In the genomic region with DNA sequence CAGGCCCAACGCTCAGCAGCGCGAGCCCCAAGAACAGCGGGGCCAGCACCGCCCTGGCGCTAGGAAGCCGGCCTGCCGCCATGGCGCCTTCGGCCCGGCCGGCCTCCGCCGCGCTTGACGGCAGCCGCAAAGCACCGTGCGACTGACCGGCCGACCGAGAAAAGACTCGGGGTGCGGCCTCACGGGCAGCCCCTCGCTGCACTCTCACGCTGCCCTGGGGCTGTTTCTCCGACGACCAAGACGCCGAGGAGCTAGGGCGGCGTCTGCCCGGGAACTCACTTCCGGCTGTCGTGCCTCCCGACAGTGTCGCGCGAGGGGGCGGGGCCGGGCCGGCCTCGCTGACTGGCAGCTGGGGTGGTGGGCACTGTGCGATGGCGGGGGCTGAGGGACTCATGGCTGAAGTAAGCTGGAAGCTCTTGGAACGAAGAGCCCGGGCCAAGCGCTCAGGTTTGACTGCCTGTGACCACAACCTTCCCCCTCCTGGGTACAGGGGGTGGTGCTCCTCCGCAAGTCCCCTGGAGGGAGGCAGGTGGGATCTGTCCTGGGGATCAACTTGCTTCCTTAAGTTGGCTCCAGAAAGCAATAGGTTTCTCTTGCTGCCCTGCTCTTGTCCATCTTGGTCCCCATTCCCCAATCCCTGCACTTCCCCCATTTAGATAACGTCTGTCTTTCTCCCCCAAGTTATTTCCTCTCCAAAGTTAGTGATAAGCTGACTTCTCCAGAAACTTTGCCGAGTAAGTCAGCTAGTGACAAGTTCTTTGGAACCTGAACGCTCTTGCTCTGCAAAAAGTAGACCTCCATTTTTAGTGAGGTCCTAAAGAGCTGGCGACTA, we compare ENCODE assay signal across 7 mouse cellular contexts. TPM values are rescaled to one million over a fixed set of nuclear protein-coding genes. Genes with fewer than 3 reads are reported as not detected.
A peak's percentile ranks its signal among the peaks of the same experiment; 100 is the strongest.
DNase-seq lines count a peak whose midpoint lies in the region; ATAC-seq and TF ChIP-seq lines count a peak whose summit lies in the region.

Gene Itfg1 (minus strand): TSS at position 265 of the 832 bp plus-strand sequence.
Gene Phkb (plus strand): TSS at position 303 of the 832 bp plus-strand sequence.

- peaks cover 15% of the 10 kb centered on the region for H3K4me1 ChIP-seq in embryonic facial prominence, embryonic 12.5 days
- peaks cover 5% of the 10 kb centered on the region; the same call in 1 of the 2 replicates for H3K4me1 ChIP-seq in kidney, adult 2 months (ENCODE audit: control insufficient read depth, insufficient read depth, low read length)
- peaks cover 11% of the 10 kb centered on the region for H3K4me1 ChIP-seq in limb, embryonic 12.5 days (replicated peaks)
- H3K4me1 ChIP-seq in midbrain, embryonic 15.5 days, result peaks cover 18% of the 10 kb centered on the region
- H3K4me1 ChIP-seq in spleen, adult 2 months (ENCODE audit: control insufficient read depth, insufficient read depth, insufficient read length), result 0 out of 2 replicates have a peak, but pooled peaks cover 2% of the 10 kb centered on the region

- H3K9ac ChIP-seq in embryonic facial prominence, embryonic 12.5 days, result peak within 1 kb of the TSS; percentile 88
- peak within 1 kb of the TSS; percentile 92 for H3K9ac ChIP-seq in limb, embryonic 12.5 days (replicated peaks)
- peak within 1 kb of the TSS; percentile 92 for H3K9ac ChIP-seq in midbrain, embryonic 15.5 days

- H3K9me3 ChIP-seq in embryonic facial prominence, embryonic 12.5 days, result no peaks in the 10 kb centered on the region
- no peaks in the 10 kb centered on the region; the same call in 1 of the 2 replicates for H3K9me3 ChIP-seq in limb, embryonic 12.5 days
- H3K9me3 ChIP-seq in midbrain, embryonic 15.5 days, result no peaks in the 10 kb centered on the region

- peak within 1 kb of the TSS; percentile 88 for H3K4me3 ChIP-seq in embryonic facial prominence, embryonic 12.5 days
- peak within 1 kb of the TSS; percentile 67 for H3K4me3 ChIP-seq in kidney, adult 2 months (ENCODE audit: insufficient read depth, low read depth, low read length)
- peak within 1 kb of the TSS; percentile 80 for H3K4me3 ChIP-seq in limb, embryonic 12.5 days (replicated peaks)
- H3K4me3 ChIP-seq in midbrain, embryonic 15.5 days, result peak within 1 kb of the TSS; percentile 76
- peak within 1 kb of the TSS; percentile 71 for H3K4me3 ChIP-seq in spleen, adult 2 months (ENCODE audit: extremely low read depth, insufficient read depth, insufficient read length)

- no peak for TF ChIP-seq POLR2A in kidney, adult 2 months (IDR thresholded peaks at IDR 0.05; ENCODE audit: low read depth, low read length)
- peak; percentile 66 for TF ChIP-seq POLR2A in spleen, adult 2 months (IDR thresholded peaks at IDR 0.05; ENCODE audit: low read depth, low read length)

- peak; percentile 97 for ATAC-seq in embryonic facial prominence, embryonic 12.5 days (ENCODE audit: insufficient number of reproducible peaks, insufficient read depth, low FRiP score, low TSS enrichment)
- ATAC-seq in limb, embryonic 12.5 days (ENCODE audit: insufficient number of reproducible peaks, insufficient read depth, low FRiP score, low TSS enrichment, low read depth), result peak; percentile 95
- ATAC-seq in midbrain, embryonic 15.5 days (replicated peaks), result peak; percentile 98

- H3K4me2 ChIP-seq in embryonic facial prominence, embryonic 12.5 days (replicated peaks), result peak within 1 kb of the TSS; percentile 80
- peak within 1 kb of the TSS; percentile 74 for H3K4me2 ChIP-seq in limb, embryonic 12.5 days
- peak within 1 kb of the TSS; percentile 54 for H3K4me2 ChIP-seq in midbrain, embryonic 15.5 days

- no peak for TF ChIP-seq CTCF in kidney, adult 2 months (conservative IDR thresholded peaks at IDR 0.05; ENCODE audit: insufficient read depth, insufficient read length, low read depth, low read length)
- no peak for TF ChIP-seq CTCF in spleen, adult 2 months (IDR thresholded peaks at IDR 0.05; ENCODE audit: extremely low read depth, insufficient read depth, insufficient read length, insufficient replicate concordance)

- H3K27ac ChIP-seq in embryonic facial prominence, embryonic 12.5 days, result peak within 1 kb of the TSS; percentile 97
- peak within 1 kb of the TSS; percentile 99 for H3K27ac ChIP-seq in kidney, adult 2 months (ENCODE audit: insufficient read depth, low read depth, low read length)
- peak within 1 kb of the TSS; percentile 96 for H3K27ac ChIP-seq in limb, embryonic 12.5 days
- H3K27ac ChIP-seq in midbrain, embryonic 15.5 days, result peak within 1 kb of the TSS; percentile 96
- H3K27ac ChIP-seq in spleen, adult 2 months (ENCODE audit: insufficient read depth, low read length), result peak within 1 kb of the TSS; percentile 92

- DNase-seq in adrenal gland, postnatal 25 days, result peak; percentile 91
- DNase-seq in heart, adult 18-20 months, result peak; percentile 92 to 95
- DNase-seq in kidney, adult 2 months, result peak; percentile 93
- peak; percentile 66 to 86 for DNase-seq in spleen, adult 2 months (ENCODE audit: low read depth in 1 of 2, low spot score in 2 of 2)

- peaks cover 3% of the 10 kb centered on the region for H3K36me3 ChIP-seq in embryonic facial prominence, embryonic 12.5 days
- H3K36me3 ChIP-seq in kidney, adult 2 months (ENCODE audit: control insufficient read depth, insufficient read depth, low read length), result no peaks in the 10 kb centered on the region
- H3K36me3 ChIP-seq in limb, embryonic 12.5 days, result peaks cover 13% of the 10 kb centered on the region
- peaks cover 8% of the 10 kb centered on the region; the same call in 1 of the 2 replicates for H3K36me3 ChIP-seq in midbrain, embryonic 15.5 days (replicated peaks)
- no peaks in the 10 kb centered on the region; the same call in 1 of the 2 replicates for H3K36me3 ChIP-seq in spleen, adult 2 months (ENCODE audit: control insufficient read depth, insufficient read depth, low read length)

- H3K27me3 ChIP-seq in embryonic facial prominence, embryonic 12.5 days, result no peaks in the 10 kb centered on the region
- H3K27me3 ChIP-seq in kidney, adult 2 months (replicated peaks; ENCODE audit: control insufficient read depth, insufficient read depth, low read length), result no peaks in the 10 kb centered on the region
- no peaks in the 10 kb centered on the region for H3K27me3 ChIP-seq in limb, embryonic 12.5 days
- H3K27me3 ChIP-seq in midbrain, embryonic 15.5 days (replicated peaks), result no peaks in the 10 kb centered on the region
- H3K27me3 ChIP-seq in spleen, adult 2 months (ENCODE audit: control insufficient read depth, insufficient read depth, low read length), result no peaks in the 10 kb centered on the region

- under 1% methylated on average over 47 of the region's 54 CpGs for WGBS in embryonic facial prominence, embryonic 12.5 days
- whole genome bisulfite sequencing in kidney, adult 2 months, result under 1% methylated on average over 54 of the region's 54 CpGs
- under 1% methylated on average over 54 of the region's 54 CpGs for WGBS in limb, embryonic 12.5 days
- under 1% methylated on average over 54 of the region's 54 CpGs for WGBS in midbrain, embryonic 15.5 days
- WGBS in spleen, adult 2 months, result under 1% methylated on average over 53 of the region's 54 CpGs

RNA-seq across cellular contexts. Expression of gene Itfg1, which starts in this region (rescaled TPM):
- 68.1 and 70.8 TPM in 2 replicates for total RNA-seq in adrenal gland, postnatal 25 days (2021)
- 77.9 and 82.0 TPM in 2 replicates for polyA plus RNA-seq in embryonic facial prominence, embryonic 12.5 days (2016; fragmentation: Nextera tagmentation; extraction: Ambion mirVana)
- total RNA-seq in heart, adult 18-20 months (2021), result 10 to 100 TPM; 45.0 to 52.3 TPM
- polyA plus RNA-seq in kidney, adult 2 months (2012; rRNA removed), result 37.4 and 39.2 TPM in 2 replicates
- polyA plus RNA-seq in limb, embryonic 12.5 days (2016; fragmentation: Nextera tagmentation; extraction: Ambion mirVana), result 66.6 and 67.9 TPM in 2 replicates
- 184 and 191 TPM in 2 replicates for polyA plus RNA-seq in midbrain, embryonic 15.5 days (2015; fragmentation: Nextera tagmentation; extraction: Ambion mirVana)
- 6.4 and 7.4 TPM in 2 replicates for polyA plus RNA-seq in spleen, adult 2 months (2012; rRNA removed)

RNA-seq across cellular contexts. Expression of gene Phkb, which starts in this region (rescaled TPM):
- 60.5 and 61.2 TPM in 2 replicates for total RNA-seq in adrenal gland, postnatal 25 days (2021)
- polyA plus RNA-seq in embryonic facial prominence, embryonic 12.5 days (2016; fragmentation: Nextera tagmentation; extraction: Ambion mirVana), result 51.1 and 53.9 TPM in 2 replicates
- total RNA-seq in heart, adult 18-20 months (2021), result 10 to 100 TPM; 57.7 to 65.2 TPM
- polyA plus RNA-seq in kidney, adult 2 months (2012; rRNA removed), result 10.6 and 14.8 TPM in 2 replicates
- polyA plus RNA-seq in limb, embryonic 12.5 days (2016; fragmentation: Nextera tagmentation; extraction: Ambion mirVana), result 50.2 and 51.5 TPM in 2 replicates
- polyA plus RNA-seq in midbrain, embryonic 15.5 days (2015; fragmentation: Nextera tagmentation; extraction: Ambion mirVana), result 34.2 and 34.8 TPM in 2 replicates
- polyA plus RNA-seq in spleen, adult 2 months (2012; rRNA removed), result 2.8 and 3.1 TPM in 2 replicates

Comparison
In these comparisons a context has a peak if more than half of its experiments do, and no peak if none do; other contexts are left out.
1. Peak in every context shown above with its lines: DNase-seq, ATAC-seq, H3K4me3 ChIP-seq and H3K27ac ChIP-seq.